Mouse (Mus musculus): ENCODE data around the gene Dennd1a. TPM values are rescaled to one million over a fixed set of nuclear protein-coding genes. Genes with fewer than 3 reads are reported as not detected.

Gene Dennd1a
- polyA plus RNA-seq, 1 experiment = 7.7 TPM

GRCm38 (mm10) chr2:38320911-38321310, 33.7 kb upstream of the Dennd1a start:
- H3K79me2 ChIP-seq (ENCODE audit: control insufficient read depth, insufficient read depth) = no peaks in the 10 kb centered on the region
- H3K4me3 ChIP-seq (ENCODE audit: insufficient read depth, poor library complexity, severe bottlenecking) = no peak overlapping the region
- H3K27me3 ChIP-seq (ENCODE audit: control insufficient read depth, insufficient read depth, insufficient read length) = peaks cover 27% of the 10 kb centered on the region
- no peak overlapping the region for H3ac ChIP-seq (ENCODE audit: control insufficient read depth, insufficient read length, low read depth)
- H3K79me3 ChIP-seq (ENCODE audit: low read depth) = no peaks in the 10 kb centered on the region
- no peaks in the 10 kb centered on the region for H3K36me3 ChIP-seq (ENCODE audit: control insufficient read depth, insufficient read depth)
- TF ChIP-seq MYOG (IDR thresholded peaks at IDR 0.05; ENCODE audit: control insufficient read depth, extremely low read depth, insufficient read length) = no peak
- no peak for TF ChIP-seq USF1 (IDR thresholded peaks at IDR 0.05; ENCODE audit: low read depth)
- TF ChIP-seq MAX (IDR thresholded peaks at IDR 0.05) = no peak
- no peak for TF ChIP-seq CTCF (IDR thresholded peaks at IDR 0.05; ENCODE audit: control insufficient read depth, insufficient read depth, insufficient read length)
- TF ChIP-seq CEBPB (IDR thresholded peaks at IDR 0.05; ENCODE audit: low read depth) = no peak
- no peak for TF ChIP-seq FOSL1 (IDR thresholded peaks at IDR 0.05; ENCODE audit: insufficient read depth, low read length, poor library complexity, severe bottlenecking)
- no peak for TF ChIP-seq MYOD1 (IDR thresholded peaks at IDR 0.05; ENCODE audit: control insufficient read depth, insufficient read length, low read depth)

GRCm38 (mm10) chr2:38319086-38319485, 31.9 kb upstream of the Dennd1a start:
- Histone ChIP-seq H3K79me3 (ENCODE audit: low read depth) (no peaks in the 10 kb centered on the region), H3ac (ENCODE audit: control insufficient read depth, insufficient read length, low read depth) (no peak overlapping the region), H3K4me3 (ENCODE audit: insufficient read depth, poor library complexity, severe bottlenecking) (no peak overlapping the region), H3K79me2 (ENCODE audit: control insufficient read depth, insufficient read depth) (no peaks in the 10 kb centered on the region), H3K36me3 (ENCODE audit: control insufficient read depth, insufficient read depth) (no peaks in the 10 kb centered on the region), H3K27me3 (ENCODE audit: control insufficient read depth, insufficient read depth, insufficient read length) (peaks cover 32% of the 10 kb centered on the region)
- TF ChIP-seq MAX (IDR thresholded peaks at IDR 0.05) (no peak), FOSL1 (IDR thresholded peaks at IDR 0.05; ENCODE audit: insufficient read depth, low read length, poor library complexity, severe bottlenecking) (no peak), CEBPB (IDR thresholded peaks at IDR 0.05; ENCODE audit: low read depth) (no peak), MYOG (IDR thresholded peaks at IDR 0.05; ENCODE audit: control insufficient read depth, extremely low read depth, insufficient read length) (no peak), MYOD1 (IDR thresholded peaks at IDR 0.05; ENCODE audit: control insufficient read depth, insufficient read length, low read depth) (no peak), CTCF (IDR thresholded peaks at IDR 0.05; ENCODE audit: control insufficient read depth, insufficient read depth, insufficient read length) (no peak), USF1 (IDR thresholded peaks at IDR 0.05; ENCODE audit: low read depth) (no peak)

GRCm38 (mm10) chr2:38313399-38313798, 26.2 kb upstream of the Dennd1a start:
- Histone ChIP-seq H3K79me3 (ENCODE audit: low read depth) (no peaks in the 10 kb centered on the region), H3K4me3 (ENCODE audit: insufficient read depth, poor library complexity, severe bottlenecking) (no peak overlapping the region), H3ac (ENCODE audit: control insufficient read depth, insufficient read length, low read depth) (no peak overlapping the region), H3K27me3 (ENCODE audit: control insufficient read depth, insufficient read depth, insufficient read length) (peaks cover 21% of the 10 kb centered on the region), H3K36me3 (ENCODE audit: control insufficient read depth, insufficient read depth) (no peaks in the 10 kb centered on the region), H3K79me2 (ENCODE audit: control insufficient read depth, insufficient read depth) (no peaks in the 10 kb centered on the region)
- no peak for TF ChIP-seq USF1 (IDR thresholded peaks at IDR 0.05; ENCODE audit: low read depth)

- Histone ChIP-seq H3K27me3 (ENCODE audit: control insufficient read depth, insufficient read depth, insufficient read length) (peaks cover 21% of the 10 kb centered on the region), H3K79me2 (ENCODE audit: control insufficient read depth, insufficient read depth) (no peaks in the 10 kb centered on the region), H3ac (ENCODE audit: control insufficient read depth, insufficient read length, low read depth) (no peak overlapping the region), H3K4me3 (ENCODE audit: insufficient read depth, poor library complexity, severe bottlenecking) (no peak overlapping the region), H3K79me3 (ENCODE audit: low read depth) (no peaks in the 10 kb centered on the region), H3K36me3 (ENCODE audit: control insufficient read depth, insufficient read depth) (no peaks in the 10 kb centered on the region)
- no peak for TF ChIP-seq FOSL1 (IDR thresholded peaks at IDR 0.05; ENCODE audit: insufficient read depth, low read length, poor library complexity, severe bottlenecking)
- no peak for TF ChIP-seq MYOG (IDR thresholded peaks at IDR 0.05; ENCODE audit: control insufficient read depth, extremely low read depth, insufficient read length)
- TF ChIP-seq USF1 (IDR thresholded peaks at IDR 0.05; ENCODE audit: low read depth) = no peak
- TF ChIP-seq CTCF (IDR thresholded peaks at IDR 0.05; ENCODE audit: control insufficient read depth, insufficient read depth, insufficient read length) = no peak
- no peak for TF ChIP-seq CEBPB (IDR thresholded peaks at IDR 0.05; ENCODE audit: low read depth)
- no peak for TF ChIP-seq MAX (IDR thresholded peaks at IDR 0.05)
- no peak for TF ChIP-seq MYOD1 (IDR thresholded peaks at IDR 0.05; ENCODE audit: control insufficient read depth, insufficient read length, low read depth)
Measured at GRCm38 (mm10) chr2:38312921-38313320, 25.7 kb upstream of the Dennd1a start.

- Histone ChIP-seq H3K27me3 (ENCODE audit: control insufficient read depth, insufficient read depth, insufficient read length) (peaks cover 17% of the 10 kb centered on the region), H3K36me3 (ENCODE audit: control insufficient read depth, insufficient read depth) (no peaks in the 10 kb centered on the region), H3ac (ENCODE audit: control insufficient read depth, insufficient read length, low read depth) (no peak overlapping the region), H3K4me3 (ENCODE audit: insufficient read depth, poor library complexity, severe bottlenecking) (no peak overlapping the region), H3K79me2 (ENCODE audit: control insufficient read depth, insufficient read depth) (no peaks in the 10 kb centered on the region), H3K79me3 (ENCODE audit: low read depth) (no peaks in the 10 kb centered on the region)
- TF ChIP-seq CTCF (IDR thresholded peaks at IDR 0.05; ENCODE audit: control insufficient read depth, insufficient read depth, insufficient read length) = no peak
- TF ChIP-seq MYOD1 (IDR thresholded peaks at IDR 0.05; ENCODE audit: control insufficient read depth, insufficient read length, low read depth) = no peak
- no peak for TF ChIP-seq USF1 (IDR thresholded peaks at IDR 0.05; ENCODE audit: low read depth)
- no peak for TF ChIP-seq FOSL1 (IDR thresholded peaks at IDR 0.05; ENCODE audit: insufficient read depth, low read length, poor library complexity, severe bottlenecking)
Measured at GRCm38 (mm10) chr2:38305152-38305551, 18.0 kb upstream of the Dennd1a start.

GRCm38 (mm10) chr2:38300941-38301340, 13.8 kb upstream of the Dennd1a start:
- TF ChIP-seq MAX (IDR thresholded peaks at IDR 0.05) = no peak
- TF ChIP-seq CEBPB (IDR thresholded peaks at IDR 0.05; ENCODE audit: low read depth) = no peak
- TF ChIP-seq USF1 (IDR thresholded peaks at IDR 0.05; ENCODE audit: low read depth) = no peak
- no peak for TF ChIP-seq MYOG (IDR thresholded peaks at IDR 0.05; ENCODE audit: control insufficient read depth, extremely low read depth, insufficient read length)
- no peak for TF ChIP-seq FOSL1 (IDR thresholded peaks at IDR 0.05; ENCODE audit: insufficient read depth, low read length, poor library complexity, severe bottlenecking)
- no peak for TF ChIP-seq MYOD1 (IDR thresholded peaks at IDR 0.05; ENCODE audit: control insufficient read depth, insufficient read length, low read depth)
- TF ChIP-seq CTCF (IDR thresholded peaks at IDR 0.05; ENCODE audit: control insufficient read depth, insufficient read depth, insufficient read length) = no peak

More at GRCm38 (mm10) chr2:38300941-38301340, 13.8 kb upstream of the Dennd1a start:
- H3K27me3 ChIP-seq (ENCODE audit: control insufficient read depth, insufficient read depth, insufficient read length) = peaks cover 8% of the 10 kb centered on the region
- H3K79me3 ChIP-seq (ENCODE audit: low read depth) = no peaks in the 10 kb centered on the region
- no peaks in the 10 kb centered on the region for H3K36me3 ChIP-seq (ENCODE audit: control insufficient read depth, insufficient read depth)
- no peak overlapping the region for H3ac ChIP-seq (ENCODE audit: control insufficient read depth, insufficient read length, low read depth)
- no peaks in the 10 kb centered on the region for H3K79me2 ChIP-seq (ENCODE audit: control insufficient read depth, insufficient read depth)
- no peak overlapping the region for H3K4me3 ChIP-seq (ENCODE audit: insufficient read depth, poor library complexity, severe bottlenecking)

All from C2C12 (cell line).